Mouse (Mus musculus): ENCODE results near the gene Acbd3.

DNA sequence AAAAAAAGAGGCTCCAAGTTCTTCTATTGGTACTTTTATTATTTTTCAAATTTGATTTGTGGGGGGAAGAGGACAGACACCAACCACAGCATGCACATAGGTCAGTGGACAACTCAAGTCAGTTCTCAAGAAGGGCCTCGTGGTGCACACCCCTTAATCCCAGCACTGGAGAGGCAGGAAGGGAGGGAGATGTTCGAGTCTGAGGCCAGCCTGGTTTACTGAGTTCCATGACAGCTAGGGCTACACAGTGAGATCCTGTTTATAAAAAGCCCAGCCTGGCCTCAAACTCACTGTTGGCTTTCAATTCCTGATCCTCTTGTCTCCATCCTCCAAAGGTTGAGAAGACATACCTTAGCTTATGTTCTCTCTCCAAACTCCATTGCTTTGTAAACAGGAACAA lies 75.0 kb downstream of the Acbd3 start:
- TF ChIP-seq CTCF (IDR thresholded peaks at IDR 0.05; ENCODE audit: low read depth) (no peak), EP300 (IDR thresholded peaks at IDR 0.05; ENCODE audit: low read depth) (no peak)
